Comparison of ENCODE assay signal across 8 mouse cellular contexts in the genomic region with DNA sequence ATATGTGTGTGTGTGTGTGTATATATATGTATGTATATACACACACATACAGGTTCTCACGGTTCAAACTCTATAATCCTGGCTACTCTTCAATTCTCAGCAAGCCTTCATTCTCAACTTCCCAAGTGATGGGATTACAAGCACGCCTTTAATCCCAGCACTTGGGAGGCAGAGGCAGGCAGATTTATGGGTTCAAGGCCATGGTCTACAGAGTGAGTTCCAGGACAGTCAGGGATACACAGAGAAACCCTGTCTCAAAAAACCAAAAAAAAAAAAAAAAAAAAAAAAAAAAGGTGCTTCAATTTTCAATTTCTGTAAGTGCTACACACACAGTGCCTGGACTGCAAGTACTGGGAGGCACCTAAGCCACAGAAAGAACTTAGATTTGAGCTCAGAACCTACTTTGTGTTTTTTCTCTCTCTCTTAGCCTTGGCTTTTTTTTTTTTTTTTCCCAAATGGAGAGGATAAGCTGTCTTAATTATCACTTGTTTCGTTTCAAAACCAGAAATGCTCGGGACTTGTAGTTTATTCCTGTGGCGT. TPM values are rescaled to one million over a fixed set of nuclear protein-coding genes. Genes with fewer than 3 reads are reported as not detected.
DNase-seq lines count a peak whose midpoint lies in the region; ATAC-seq and TF ChIP-seq lines count a peak whose summit lies in the region.

No protein-coding gene starts in this region.

- H3K36me3 ChIP-seq in testis, adult 2 months (ENCODE audit: control insufficient read depth, insufficient read depth, low read length), result peaks cover 4% of the 10 kb centered on the region; the same call in 1 of the 2 replicates
- H3K36me3 ChIP-seq in liver, embryonic 11.5 days (ENCODE audit: control insufficient read depth, insufficient read depth, low read length), result no peaks in the 10 kb centered on the region

- no peaks in the 10 kb centered on the region for H3K4me1 ChIP-seq in cerebellum, adult 2 months (ENCODE audit: control insufficient read depth, insufficient read depth, low read length)
- H3K4me1 ChIP-seq in testis, adult 2 months (ENCODE audit: control insufficient read depth, insufficient read depth, low read length), result peaks cover 4% of the 10 kb centered on the region
- H3K4me1 ChIP-seq in liver, embryonic 11.5 days (replicated peaks; ENCODE audit: control insufficient read depth, insufficient read depth, low read length), result peaks cover 3% of the 10 kb centered on the region; the same call in 1 of the 2 replicates

- TF ChIP-seq CTCF in cerebellum, adult 2 months (IDR thresholded peaks at IDR 0.05; ENCODE audit: borderline replicate concordance, insufficient read depth, low read depth, low read length), result no peak
- TF ChIP-seq CTCF in testis, adult 2 months (IDR thresholded peaks at IDR 0.05; ENCODE audit: control insufficient read depth, insufficient read depth, insufficient replicate concordance, low read depth, low read length), result no peak

- no peaks in the 10 kb centered on the region for H3K27me3 ChIP-seq in cerebellum, adult 2 months (ENCODE audit: control insufficient read depth, insufficient read depth, low read length)
- H3K27me3 ChIP-seq in testis, adult 2 months (ENCODE audit: control insufficient read depth, insufficient read depth, low read length), result no peaks in the 10 kb centered on the region
- H3K27me3 ChIP-seq in liver, embryonic 11.5 days (replicated peaks; ENCODE audit: control insufficient read depth, insufficient read depth, low read length), result no peaks in the 10 kb centered on the region

- H3K4me3 ChIP-seq in cerebellum, adult 2 months (replicated peaks; ENCODE audit: insufficient read depth, low read depth, low read length), result peak overlapping the region; percentile 46
- H3K4me3 ChIP-seq in testis, adult 2 months (ENCODE audit: control insufficient read depth, low read depth, low read length), result peak overlapping the region; percentile 90; the same call in 1 of the 2 replicates
- H3K4me3 ChIP-seq in liver, embryonic 11.5 days (ENCODE audit: low read depth, low read length), result peak overlapping the region; percentile 87

- no peaks in the 10 kb centered on the region for H3K9me3 ChIP-seq in liver, embryonic 11.5 days (ENCODE audit: control insufficient read depth, low read length)

- H3K9ac ChIP-seq in liver, embryonic 11.5 days (ENCODE audit: low read depth, low read length), result peak overlapping the region; percentile 3; the same call in 1 of the 2 replicates

- no peak overlapping the region for H3K27ac ChIP-seq in cerebellum, adult 2 months (ENCODE audit: insufficient read depth, low read length)
- H3K27ac ChIP-seq in testis, adult 2 months (ENCODE audit: control insufficient read depth, insufficient read depth, low read depth, low read length), result peak overlapping the region; percentile 92
- H3K27ac ChIP-seq in liver, embryonic 11.5 days (ENCODE audit: low read depth, low read length), result no peak overlapping the region; the same call in 1 of the 2 replicates

- no peak for TF ChIP-seq POLR2A in cerebellum, adult 2 months (IDR thresholded peaks at IDR 0.05; ENCODE audit: borderline replicate concordance, insufficient read depth, low read length)
- no peak for TF ChIP-seq POLR2A in testis, adult 2 months (IDR thresholded peaks at IDR 0.05; ENCODE audit: control insufficient read depth, low read depth, low read length)

- DNase-seq in cerebellum, adult 2 months, result no peak
- no peak for DNase-seq in cerebellum, postnatal 36 days
- no peak for DNase-seq in testis, postnatal 14 days (ENCODE audit: low spot score)
- DNase-seq in liver, embryonic 11.5 days (ENCODE audit: low spot score), result no peak
- no peak for DNase-seq in frontal cortex, postnatal 36 days (ENCODE audit: low spot score in 2 of 2)
- DNase-seq in right cerebral cortex, adult 2 months (ENCODE audit: low spot score in 2 of 2), result no peak
- DNase-seq in B cell, adult 2 months, result no peak

- peak overlapping the region; percentile 58 for H3K4me2 ChIP-seq in liver, embryonic 11.5 days

- 40% methylated on average over 5 of the region's 5 CpGs for WGBS in cerebellum, adult 2 months
- WGBS in liver, embryonic 11.5 days, result 49% methylated on average over 5 of the region's 5 CpGs

- ATAC-seq in liver, embryonic 11.5 days (replicated peaks; ENCODE audit: low FRiP score), result no peak

RNA-seq across cellular contexts. Expression of gene Nab2, which starts 7.6 kb away (rescaled TPM):
- 59.2 and 69.9 TPM in 2 replicates for polyA plus RNA-seq in cerebellum, adult 2 months (2012; rRNA removed)
- 24.6 and 26.2 TPM in 2 replicates for polyA plus RNA-seq in testis, adult 2 months (2012; rRNA removed)
- 5.7 and 5.8 TPM in 2 replicates for polyA plus RNA-seq in liver, embryonic 11.5 days (2014; fragmentation: Nextera tagmentation; extraction: Ambion mirVana)

RNA-seq across cellular contexts. Expression of gene Nemp1, which starts 9.2 kb away (rescaled TPM):
- 6.7 and 9.0 TPM in 2 replicates for polyA plus RNA-seq in cerebellum, adult 2 months (2012; rRNA removed)
- 46.8 and 58.1 TPM in 2 replicates for polyA plus RNA-seq in testis, adult 2 months (2012; rRNA removed)
- polyA plus RNA-seq in liver, embryonic 11.5 days (2014; fragmentation: Nextera tagmentation; extraction: Ambion mirVana), result 10.5 and 11.2 TPM in 2 replicates

RNA-seq across cellular contexts. Expression of gene Myo1a, which starts 29.0 kb away (rescaled TPM):
- 1.2 and 1.6 TPM in 2 replicates for polyA plus RNA-seq in cerebellum, adult 2 months (2012; rRNA removed)
- polyA plus RNA-seq in testis, adult 2 months (2012; rRNA removed), result 18.5 and 19.1 TPM in 2 replicates
- 0.14 TPM in 1 of 2 replicates, not detected in the other for polyA plus RNA-seq in liver, embryonic 11.5 days (2014; fragmentation: Nextera tagmentation; extraction: Ambion mirVana)

RNA-seq across cellular contexts. Expression of gene Stat6, which starts 33.1 kb away (rescaled TPM):
- polyA plus RNA-seq in cerebellum, adult 2 months (2012; rRNA removed), result 8.7 TPM in 2 replicates
- polyA plus RNA-seq in testis, adult 2 months (2012; rRNA removed), result 3.9 and 5.9 TPM in 2 replicates
- 28.7 TPM in 2 replicates for polyA plus RNA-seq in liver, embryonic 11.5 days (2014; fragmentation: Nextera tagmentation; extraction: Ambion mirVana)

RNA-seq across cellular contexts. Expression of gene Tac2, which starts 48.3 kb away (rescaled TPM):
- 1.4 and 1.5 TPM in 2 replicates for polyA plus RNA-seq in cerebellum, adult 2 months (2012; rRNA removed)
- not detected in 2 replicates for polyA plus RNA-seq in testis, adult 2 months (2012; rRNA removed)
- polyA plus RNA-seq in liver, embryonic 11.5 days (2014; fragmentation: Nextera tagmentation; extraction: Ambion mirVana), result 11.2 and 16.0 TPM in 2 replicates
